Mouse (Mus musculus): ENCODE data around the gene Ptbp2.

Ptbp2 gene

GRCm38 (mm10) chr3:119784366-119784765 lies at the start of gene Ptbp2:
Gene Ptbp2, minus strand, starts transcription at chr3:119784466.
- no peak for DNase-seq (ENCODE audit: low read depth, low spot score)

- DNase-seq (ENCODE audit: low read depth, low spot score) = no peak
These were observed 30.4 kb upstream of the Ptbp2 start for GRCm38 (mm10) chr3:119814678-119815077.

GRCm38 (mm10) chr3:119806123-119806522 lies 21.9 kb upstream of the Ptbp2 start:
- DNase-seq (ENCODE audit: low read depth, low spot score) = no peak

- no peak for DNase-seq (ENCODE audit: low read depth, low spot score)
These were observed 10.6 kb upstream of the Ptbp2 start for GRCm38 (mm10) chr3:119794677-119795365.

- peak; percentile 90 for DNase-seq (ENCODE audit: low read depth, low spot score)
These were observed 1.1 kb downstream of the Ptbp2 start for GRCm38 (mm10) chr3:119782946-119783701.

GRCm38 (mm10) chr3:119782022-119782945 lies 2.0 kb downstream of the Ptbp2 start:
- DNase-seq (ENCODE audit: low read depth, low spot score) = no peak

GRCm38 (mm10) chr3:119780876-119781275 lies 3.4 kb downstream of the Ptbp2 start:
- no peak for DNase-seq (ENCODE audit: low read depth, low spot score)

GRCm38 (mm10) chr3:119779261-119779660 lies 5.0 kb downstream of the Ptbp2 start:
- DNase-seq (ENCODE audit: low read depth, low spot score) = no peak

GRCm38 (mm10) chr3:119778431-119778830 lies 5.8 kb downstream of the Ptbp2 start:
- DNase-seq (ENCODE audit: low read depth, low spot score) = no peak

- DNase-seq (ENCODE audit: low read depth, low spot score) = no peak
These were observed 8.1 kb downstream of the Ptbp2 start for GRCm38 (mm10) chr3:119776129-119776528.

- no peak for DNase-seq (ENCODE audit: low read depth, low spot score)
These were observed 11.5 kb downstream of the Ptbp2 start for GRCm38 (mm10) chr3:119772789-119773188.

GRCm38 (mm10) chr3:119763772-119764171 lies 20.5 kb downstream of the Ptbp2 start:
- DNase-seq (ENCODE audit: low read depth, low spot score) = no peak

GRCm38 (mm10) chr3:119761732-119762131 lies 22.5 kb downstream of the Ptbp2 start:
- DNase-seq (ENCODE audit: low read depth, low spot score) = no peak

GRCm38 (mm10) chr3:119753791-119754190 lies 30.5 kb downstream of the Ptbp2 start:
- DNase-seq (ENCODE audit: low read depth, low spot score) = no peak

GRCm38 (mm10) chr3:119749551-119750249 lies 34.6 kb downstream of the Ptbp2 start:
- no peak for DNase-seq (ENCODE audit: low read depth, low spot score)

- no peak for DNase-seq (ENCODE audit: low read depth, low spot score)
These were observed 35.1 kb downstream of the Ptbp2 start for GRCm38 (mm10) chr3:119749140-119749539.

- no peak for DNase-seq (ENCODE audit: low read depth, low spot score)
These were observed 37.6 kb downstream of the Ptbp2 start for GRCm38 (mm10) chr3:119746656-119747055.

GRCm38 (mm10) chr3:119745801-119746200 lies 38.5 kb downstream of the Ptbp2 start:
- no peak for DNase-seq (ENCODE audit: low read depth, low spot score)

GRCm38 (mm10) chr3:119729863-119730262 lies 54.4 kb downstream of the Ptbp2 start:
- no peak for DNase-seq (ENCODE audit: low read depth, low spot score)

- DNase-seq (ENCODE audit: low read depth, low spot score) = no peak
These were observed 72.2 kb downstream of the Ptbp2 start for GRCm38 (mm10) chr3:119712066-119712465.

GRCm38 (mm10) chr3:119711503-119711902 lies 72.8 kb downstream of the Ptbp2 start:
- DNase-seq (ENCODE audit: low read depth, low spot score) = no peak

All from CD4-positive helper T cell, adult 2 months (primary cell).